Mouse (Mus musculus): ENCODE measurements around the gene Ndufa6. TPM values are rescaled to one million over a fixed set of nuclear protein-coding genes. Genes with fewer than 3 reads are reported as not detected.

Ndufa6 gene
- polyA plus RNA-seq, 2 experiments, result 288 to 447 TPM

GRCm38 (mm10) chr15:82347303-82347676 lies 6.8 kb downstream of the Ndufa6 start:
- TF ChIP-seq CTCF (IDR thresholded peaks at IDR 0.05; ENCODE audit: low read depth) (no peak), EP300 (IDR thresholded peaks at IDR 0.05; ENCODE audit: low read depth) (no peak)
- no peaks in the 10 kb centered on the region for H3K27me3 ChIP-seq (ENCODE audit: control insufficient read depth, insufficient read depth, low read length)
- peak overlapping the region; percentile 80 to 89 for H3K4me3 ChIP-seq (ENCODE audit: insufficient read depth in 1 of 2, low read depth in 2 of 2, low read length in 2 of 2)
- ATAC-seq (ENCODE audit: insufficient read depth) (no peak), DNase-seq (ENCODE audit: low read depth in 3 of 3, low spot score in 3 of 3) (no peak)
- peaks cover 63% of the 10 kb centered on the region for H3K36me3 ChIP-seq (replicated peaks; ENCODE audit: control insufficient read depth, insufficient read depth, low read depth)
- no peaks in the 10 kb centered on the region for H3K9me3 ChIP-seq (ENCODE audit: control insufficient read depth, low read length)
- H3K4me1 ChIP-seq (replicated peaks; ENCODE audit: control insufficient read depth in 2 of 2, insufficient read depth in 2 of 2, low read length in 1 of 2), result peaks cover 68 to 78% of the 10 kb centered on the region in 2 experiments
- 69% methylated on average over 4 of the region's 4 CpGs for WGBS (ENCODE audit: insufficient replicate concordance)
- H3K27ac ChIP-seq, result peak overlapping the region; percentile 88
- peak overlapping the region; percentile 68 for H3K9ac ChIP-seq (replicated peaks)
- peak overlapping the region; percentile 97 for H3K4me2 ChIP-seq (ENCODE audit: low read depth)

- no peak for TF ChIP-seq EP300 (IDR thresholded peaks at IDR 0.05; ENCODE audit: low read depth)
- TF ChIP-seq CTCF (IDR thresholded peaks at IDR 0.05; ENCODE audit: low read depth), result peak; percentile 33; the same call in 1 of the 2 replicates
- peak overlapping the region; percentile 97 for H3K4me2 ChIP-seq (ENCODE audit: low read depth)
- no peaks in the 10 kb centered on the region for H3K9me3 ChIP-seq (ENCODE audit: control insufficient read depth, low read length)
- ATAC-seq (ENCODE audit: insufficient read depth), result no peak
- WGBS (ENCODE audit: insufficient replicate concordance), result 35% methylated on average over 14 of the region's 14 CpGs
- peaks cover 65 to 77% of the 10 kb centered on the region in 2 experiments for H3K4me1 ChIP-seq (replicated peaks; ENCODE audit: control insufficient read depth in 2 of 2, insufficient read depth in 2 of 2, low read length in 1 of 2)
- no peak for DNase-seq (ENCODE audit: low read depth in 3 of 3, low spot score in 3 of 3)
- peak overlapping the region; percentile 80 to 89 for H3K4me3 ChIP-seq (ENCODE audit: insufficient read depth in 1 of 2, low read depth in 2 of 2, low read length in 2 of 2)
- peak overlapping the region; percentile 88 for H3K27ac ChIP-seq
- peaks cover 63% of the 10 kb centered on the region for H3K36me3 ChIP-seq (replicated peaks; ENCODE audit: control insufficient read depth, insufficient read depth, low read depth)
- H3K9ac ChIP-seq (replicated peaks), result peak overlapping the region; percentile 68
- no peaks in the 10 kb centered on the region for H3K27me3 ChIP-seq (ENCODE audit: control insufficient read depth, insufficient read depth, low read length)
Observed at GRCm38 (mm10) chr15:82346580-82347302, 7.4 kb downstream of the Ndufa6 start.

GRCm38 (mm10) chr15:82345820-82346470 lies 8.2 kb downstream of the Ndufa6 start:
- Histone ChIP-seq H3K9ac (replicated peaks) (peak overlapping the region; percentile 68), H3K9me3 (ENCODE audit: control insufficient read depth, low read length) (no peaks in the 10 kb centered on the region), H3K27ac (peak overlapping the region; percentile 88), H3K4me2 (ENCODE audit: low read depth) (peak overlapping the region; percentile 97), H3K36me3 (replicated peaks; ENCODE audit: control insufficient read depth, insufficient read depth, low read depth) (peaks cover 61% of the 10 kb centered on the region), H3K4me1 (replicated peaks; ENCODE audit: control insufficient read depth in 2 of 2, insufficient read depth in 2 of 2, low read length in 1 of 2) (peaks cover 57 to 73% of the 10 kb centered on the region in 2 experiments), H3K27me3 (ENCODE audit: control insufficient read depth, insufficient read depth, low read length) (no peaks in the 10 kb centered on the region), H3K4me3 (ENCODE audit: insufficient read depth in 1 of 2, low read depth in 2 of 2, low read length in 2 of 2) (peak overlapping the region; percentile 80 to 89)
- WGBS (ENCODE audit: insufficient replicate concordance), result under 1% methylated on average over 51 of the region's 51 CpGs
- ATAC-seq (ENCODE audit: insufficient read depth) (peak; percentile 86), DNase-seq (ENCODE audit: low read depth in 3 of 3, low spot score in 3 of 3) (peak; percentile 99)
- TF ChIP-seq EP300 (IDR thresholded peaks at IDR 0.05; ENCODE audit: low read depth) (peak; percentile 59; the same call in 1 of the 2 replicates), CTCF (IDR thresholded peaks at IDR 0.05; ENCODE audit: low read depth) (no peak)

- Histone ChIP-seq H3K4me3 (ENCODE audit: insufficient read depth in 1 of 2, low read depth in 2 of 2, low read length in 2 of 2) (peak overlapping the region; percentile 26 to 75), H3K27me3 (ENCODE audit: control insufficient read depth, insufficient read depth, low read length) (no peaks in the 10 kb centered on the region), H3K36me3 (replicated peaks; ENCODE audit: control insufficient read depth, insufficient read depth, low read depth) (peaks cover 51% of the 10 kb centered on the region), H3K9ac (replicated peaks) (peak overlapping the region; percentile 71), H3K4me1 (replicated peaks; ENCODE audit: control insufficient read depth in 2 of 2, insufficient read depth in 2 of 2, low read length in 1 of 2) (peaks cover 63 to 75% of the 10 kb centered on the region in 2 experiments), H3K27ac (peak overlapping the region; percentile 99), H3K9me3 (ENCODE audit: control insufficient read depth, low read length) (no peaks in the 10 kb centered on the region), H3K4me2 (ENCODE audit: low read depth) (peak overlapping the region; percentile 93)
- no peak for TF ChIP-seq CTCF (IDR thresholded peaks at IDR 0.05; ENCODE audit: low read depth)
- TF ChIP-seq EP300 (IDR thresholded peaks at IDR 0.05; ENCODE audit: low read depth), result 0 out of 2 replicates have a peak, but pooled peaks have one; percentile 4
- DNase-seq (ENCODE audit: low read depth in 3 of 3, low spot score in 3 of 3) (peak in 1 of 3 experiments; percentile 30), ATAC-seq (ENCODE audit: insufficient read depth) (no peak)
- WGBS (ENCODE audit: insufficient replicate concordance), result 53% methylated on average over 6 of the region's 6 CpGs
Observed at GRCm38 (mm10) chr15:82344971-82345370, 9.2 kb downstream of the Ndufa6 start.
